Mouse (Mus musculus): ENCODE results near the gene C2cd3. TPM values are rescaled to one million over a fixed set of nuclear protein-coding genes. Genes with fewer than 3 reads are reported as not detected.

C2cd3 gene
- polyA plus RNA-seq, 1 experiment, result 6.0 TPM

GRCm38 (mm10) chr7:100501844-100502373, 129.9 kb downstream of the C2cd3 start:
- H3K4me3 ChIP-seq, result no peak overlapping the region
- no peak overlapping the region for H3K4me2 ChIP-seq (ENCODE audit: low read depth)
- H3K36me3 ChIP-seq (ENCODE audit: control insufficient read depth, insufficient read depth), result no peaks in the 10 kb centered on the region
- no peaks in the 10 kb centered on the region for H3K27me3 ChIP-seq (ENCODE audit: control insufficient read depth, insufficient read depth, insufficient read length)
- no peaks in the 10 kb centered on the region for H3K79me2 ChIP-seq (ENCODE audit: control insufficient read depth, insufficient read depth)
- H3ac ChIP-seq (ENCODE audit: control insufficient read depth, insufficient read length), result no peak overlapping the region
- TF ChIP-seq REST (IDR thresholded peaks at IDR 0.05; ENCODE audit: insufficient read depth, insufficient read length) (no peak), MAX (IDR thresholded peaks at IDR 0.05; ENCODE audit: low read depth) (no peak), MYOD1 (IDR thresholded peaks at IDR 0.05; ENCODE audit: control insufficient read depth in 1 of 3, insufficient read length in 2 of 3, low read depth in 2 of 3) (no peak), USF1 (IDR thresholded peaks at IDR 0.05; ENCODE audit: low read depth) (no peak), MYOG (IDR thresholded peaks at IDR 0.05; ENCODE audit: control insufficient read depth in 1 of 3, insufficient read depth in 1 of 3, insufficient read length in 2 of 3, low read depth in 2 of 3) (no peak), CEBPB (IDR thresholded peaks at IDR 0.05; ENCODE audit: insufficient read depth, poor library complexity, severe bottlenecking) (no peak), E2F4 (IDR thresholded peaks at IDR 0.05; ENCODE audit: insufficient read depth) (no peak), TCF12 (IDR thresholded peaks at IDR 0.05; ENCODE audit: insufficient read depth, poor library complexity, severe bottlenecking) (no peak), TCF3 (IDR thresholded peaks at IDR 0.05; ENCODE audit: insufficient read length, low read depth) (no peak)

GRCm38 (mm10) chr7:100502374-100502922, 130.4 kb downstream of the C2cd3 start:
- Histone ChIP-seq H3ac (ENCODE audit: control insufficient read depth, insufficient read length) (no peak overlapping the region), H3K79me2 (ENCODE audit: control insufficient read depth, insufficient read depth) (no peaks in the 10 kb centered on the region), H3K36me3 (ENCODE audit: control insufficient read depth, insufficient read depth) (no peaks in the 10 kb centered on the region), H3K27me3 (ENCODE audit: control insufficient read depth, insufficient read depth, insufficient read length) (no peaks in the 10 kb centered on the region), H3K4me3 (no peak overlapping the region), H3K4me2 (ENCODE audit: low read depth) (no peak overlapping the region)
- TF ChIP-seq SRF (IDR thresholded peaks at IDR 0.05; ENCODE audit: control insufficient read depth, insufficient read length, low read depth) (no peak), MYOG (IDR thresholded peaks at IDR 0.05; ENCODE audit: control insufficient read depth in 1 of 3, insufficient read depth in 1 of 3, insufficient read length in 2 of 3, low read depth in 2 of 3) (no peak), MYOD1 (IDR thresholded peaks at IDR 0.05; ENCODE audit: control insufficient read depth in 1 of 3, insufficient read length in 2 of 3, low read depth in 2 of 3) (no peak), POLR2A (IDR thresholded peaks at IDR 0.05; ENCODE audit: insufficient read length, low read depth) (no peak), TCF3 (IDR thresholded peaks at IDR 0.05; ENCODE audit: insufficient read length, low read depth) (no peak), REST (IDR thresholded peaks at IDR 0.05; ENCODE audit: insufficient read depth, insufficient read length) (no peak), TCF12 (IDR thresholded peaks at IDR 0.05; ENCODE audit: insufficient read depth, poor library complexity, severe bottlenecking) (no peak), MAX (IDR thresholded peaks at IDR 0.05; ENCODE audit: low read depth) (no peak), CEBPB (IDR thresholded peaks at IDR 0.05; ENCODE audit: insufficient read depth, poor library complexity, severe bottlenecking) (no peak)

DNA sequence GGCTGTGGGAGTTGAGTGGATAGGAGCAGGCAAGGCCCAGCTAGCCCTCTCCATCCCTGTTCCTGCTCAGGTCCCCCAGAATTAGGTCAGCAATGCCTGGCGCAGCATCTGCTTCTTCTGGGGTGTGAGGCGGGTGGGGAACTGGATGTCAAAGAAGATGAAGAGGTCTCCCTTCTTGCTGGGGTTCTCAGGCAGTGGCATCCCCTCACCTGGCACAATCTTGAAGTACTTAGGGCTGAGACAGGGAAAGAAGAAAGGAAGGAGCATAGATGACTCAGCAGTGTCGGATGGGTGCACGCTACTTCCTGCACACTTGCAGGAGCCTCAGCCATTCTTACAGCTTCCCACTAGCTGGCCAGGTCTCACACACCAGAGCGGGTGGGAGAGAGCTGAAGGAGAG, 131.0 kb downstream of the C2cd3 start:
- TF ChIP-seq SRF (IDR thresholded peaks at IDR 0.05; ENCODE audit: control insufficient read depth, insufficient read length, low read depth) (no peak), POLR2AphosphoS2 (IDR thresholded peaks at IDR 0.05; ENCODE audit: insufficient read length, low read depth) (peak; percentile 45), MYOD1 (IDR thresholded peaks at IDR 0.05; ENCODE audit: control insufficient read depth in 1 of 3, insufficient read length in 2 of 3, low read depth in 2 of 3) (no peak), TCF3 (IDR thresholded peaks at IDR 0.05; ENCODE audit: insufficient read length, low read depth) (no peak)
- H3K4me3 ChIP-seq, result no peak overlapping the region
- no peaks in the 10 kb centered on the region for H3K79me2 ChIP-seq (ENCODE audit: control insufficient read depth, insufficient read depth)
- no peak overlapping the region for H3ac ChIP-seq (ENCODE audit: control insufficient read depth, insufficient read length)
- H3K27me3 ChIP-seq (ENCODE audit: control insufficient read depth, insufficient read depth, insufficient read length), result no peaks in the 10 kb centered on the region
- H3K36me3 ChIP-seq (ENCODE audit: control insufficient read depth, insufficient read depth), result no peaks in the 10 kb centered on the region
- no peak overlapping the region for H3K4me2 ChIP-seq (ENCODE audit: low read depth)

GRCm38 (mm10) chr7:100504740-100505487, 132.9 kb downstream of the C2cd3 start:
- H3K27me3 ChIP-seq (ENCODE audit: control insufficient read depth, insufficient read depth, insufficient read length), result no peaks in the 10 kb centered on the region
- TF ChIP-seq USF1 (IDR thresholded peaks at IDR 0.05; ENCODE audit: low read depth) (no peak), CEBPB (IDR thresholded peaks at IDR 0.05; ENCODE audit: insufficient read depth, poor library complexity, severe bottlenecking) (no peak), POLR2AphosphoS2 (IDR thresholded peaks at IDR 0.05; ENCODE audit: insufficient read length, low read depth) (no peak), MYOG (IDR thresholded peaks at IDR 0.05; ENCODE audit: control insufficient read depth in 1 of 3, insufficient read depth in 1 of 3, insufficient read length in 2 of 3, low read depth in 2 of 3) (no peak)
- H3K4me3 ChIP-seq, result no peak overlapping the region
- no peak overlapping the region for H3ac ChIP-seq (ENCODE audit: control insufficient read depth, insufficient read length)
- H3K79me2 ChIP-seq (ENCODE audit: control insufficient read depth, insufficient read depth), result no peaks in the 10 kb centered on the region
- H3K4me2 ChIP-seq (ENCODE audit: low read depth), result no peak overlapping the region
- no peaks in the 10 kb centered on the region for H3K36me3 ChIP-seq (ENCODE audit: control insufficient read depth, insufficient read depth)

GRCm38 (mm10) chr7:100506494-100506893, 134.5 kb downstream of the C2cd3 start:
- H3K36me3 ChIP-seq (ENCODE audit: control insufficient read depth, insufficient read depth), result no peaks in the 10 kb centered on the region
- no peaks in the 10 kb centered on the region for H3K79me2 ChIP-seq (ENCODE audit: control insufficient read depth, insufficient read depth)
- no peak for TF ChIP-seq MAX (IDR thresholded peaks at IDR 0.05; ENCODE audit: low read depth)
- TF ChIP-seq SRF (IDR thresholded peaks at IDR 0.05; ENCODE audit: control insufficient read depth, insufficient read length, low read depth), result no peak
- TF ChIP-seq POLR2A (IDR thresholded peaks at IDR 0.05; ENCODE audit: insufficient read length, low read depth), result no peak
- TF ChIP-seq CEBPB (IDR thresholded peaks at IDR 0.05; ENCODE audit: insufficient read depth, poor library complexity, severe bottlenecking), result no peak
- no peak for TF ChIP-seq TCF3 (IDR thresholded peaks at IDR 0.05; ENCODE audit: insufficient read length, low read depth)
- TF ChIP-seq TCF12 (IDR thresholded peaks at IDR 0.05; ENCODE audit: insufficient read depth, poor library complexity, severe bottlenecking), result no peak
- TF ChIP-seq REST (IDR thresholded peaks at IDR 0.05; ENCODE audit: insufficient read depth, insufficient read length), result no peak
- TF ChIP-seq POLR2AphosphoS2 (IDR thresholded peaks at IDR 0.05; ENCODE audit: insufficient read length, low read depth), result no peak
- no peak for TF ChIP-seq MYOG (IDR thresholded peaks at IDR 0.05; ENCODE audit: control insufficient read depth in 1 of 3, insufficient read depth in 1 of 3, insufficient read length in 2 of 3, low read depth in 2 of 3)
- TF ChIP-seq E2F4 (IDR thresholded peaks at IDR 0.05; ENCODE audit: insufficient read depth), result no peak

More at GRCm38 (mm10) chr7:100506494-100506893, 134.5 kb downstream of the C2cd3 start:
- no peak overlapping the region for H3ac ChIP-seq (ENCODE audit: control insufficient read depth, insufficient read length)
- H3K4me2 ChIP-seq (ENCODE audit: low read depth), result no peak overlapping the region
- H3K4me3 ChIP-seq, result no peak overlapping the region
- H3K27me3 ChIP-seq (ENCODE audit: control insufficient read depth, insufficient read depth, insufficient read length), result no peaks in the 10 kb centered on the region
